Mouse (Mus musculus) embryonic fibroblast, embryonic 13.5 days (primary cell): ENCODE measurements around the gene Itk. TPM values are rescaled to one million over a fixed set of nuclear protein-coding genes. Genes with fewer than 3 reads are reported as not detected.
"Not testable (repeated sequence)": the region's sequence is repeated elsewhere in the genome, so short reads cannot be mapped to it uniquely, and the experiment has no call there.

Experiments
- H3K27ac ChIP-seq: 2 replicates; pipeline ENCODE4 v1.5.1; 2012; ENCODE audit warnings: low read length, control low read depth, inconsistent platforms; ENCODE audit not compliant: insufficient read depth
- H3K4me1 ChIP-seq: 2 replicates; pipeline ENCODE4 v1.6.1; 2011; ENCODE audit warnings: low read length; ENCODE audit not compliant: control insufficient read depth, insufficient read depth
- H3K4me3 ChIP-seq: 2 replicates; pipeline ENCODE4 v1.5.1; 2011; ENCODE audit warnings: mild to moderate bottlenecking, control low read depth, low read length; ENCODE audit not compliant: insufficient read depth
- CTCF ChIP-seq: IDR thresholded peaks from 2 replicates; pipeline ENCODE4 v1.5.1; 2011; ENCODE audit warnings: mild to moderate bottlenecking, control low read depth, low read length, moderate library complexity, borderline replicate concordance; ENCODE audit not compliant: insufficient read depth
- POLR2A ChIP-seq: IDR thresholded peaks from 2 replicates; pipeline ENCODE4 v1.6.1; 2011; ENCODE audit warnings: low read depth, mild to moderate bottlenecking, control low read depth, low read length, moderate library complexity
- polyA plus RNA-seq: library from polyadenylated mRNA; stranded (reverse); fragments of >200 nt; gene quantifications from 2 replicates; pipeline ENCODE4 v1.2.4, GENCODE M21; 2011; ENCODE audit warnings: low read depth; ENCODE audit not compliant: missing spikeins, insufficient read length

The Itk gene
- not detected in 2 replicates for polyA plus RNA-seq

- Histone ChIP-seq H3K4me3 (no peak within 1 kb of the TSS), H3K4me1 (no peaks in the 10 kb centered on the region), H3K27ac (no peak within 1 kb of the TSS)
- TF ChIP-seq CTCF (no peak), POLR2A (no peak)
Measured at GRCm38 (mm10) chr11:46389336-46390117, at the start of gene Itk. Gene Itk, minus strand, starts transcription at chr11:46389515.

GRCm38 (mm10) chr11:46437459-46438000, 48.2 kb upstream of the Itk start:
- TF ChIP-seq POLR2A (no peak), CTCF (no peak)
- Histone ChIP-seq H3K4me3 (peak overlapping the region; percentile 87), H3K27ac (no peak overlapping the region), H3K4me1 (no peaks in the 10 kb centered on the region)

DNA sequence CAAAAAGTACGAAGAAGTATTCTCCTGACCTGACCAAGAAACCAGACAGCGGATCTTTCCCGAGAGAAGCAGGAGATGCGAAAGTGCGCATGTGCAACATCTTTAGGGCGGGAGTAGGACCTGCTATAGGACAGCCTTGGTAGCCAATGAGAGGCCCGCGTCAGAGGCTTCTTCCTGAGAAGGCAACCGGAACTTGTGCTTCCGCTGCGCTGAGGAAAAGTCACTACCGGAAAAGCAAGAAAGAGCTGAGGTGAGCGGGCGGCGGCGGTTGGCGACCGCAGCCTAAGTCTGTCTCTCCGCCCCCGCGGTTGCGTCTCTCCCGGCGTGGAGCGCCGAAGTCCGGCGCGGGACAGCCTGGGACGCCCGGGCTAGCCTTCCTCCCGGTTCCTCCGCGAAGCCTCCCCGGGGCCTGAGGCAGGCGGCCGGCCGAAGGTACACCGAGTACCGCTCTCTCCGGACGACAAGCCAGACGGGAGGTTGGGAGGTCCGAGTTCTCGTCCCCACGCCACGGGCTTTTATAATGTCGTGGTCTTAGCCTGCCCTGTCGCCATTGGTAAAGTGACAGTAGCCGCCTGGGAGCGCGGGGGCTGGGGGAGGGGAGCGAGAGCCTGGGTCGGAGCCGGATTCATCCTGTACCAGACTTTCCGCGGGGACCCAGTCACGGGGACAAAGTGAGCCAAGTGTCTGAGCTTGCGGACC, 47.6 kb upstream of the Itk start, which contains the start of gene Med7:
Med7 (plus strand) TSS at position 166 of the 699 bp plus-strand sequence.
- H3K27ac ChIP-seq: peak within 1 kb of the TSS; percentile 83
- peak within 1 kb of the TSS; percentile 87 for H3K4me3 ChIP-seq
- TF ChIP-seq CTCF: no peak
- TF ChIP-seq POLR2A: peak; percentile 81
- H3K4me1 ChIP-seq: no peaks in the 10 kb centered on the region

- no peak overlapping the region for H3K4me3 ChIP-seq
- TF ChIP-seq POLR2A: no peak
- TF ChIP-seq CTCF: no peak
- H3K27ac ChIP-seq: no peak overlapping the region
- no peaks in the 10 kb centered on the region for H3K4me1 ChIP-seq
Measured at GRCm38 (mm10) chr11:46435363-46435762, 46.0 kb upstream of the Itk start.

GRCm38 (mm10) chr11:46431129-46431528, 41.8 kb upstream of the Itk start:
- no peak overlapping the region for H3K27ac ChIP-seq
- no peak overlapping the region for H3K4me3 ChIP-seq
- TF ChIP-seq CTCF: peak; percentile 57; the same call in 1 of the 2 replicates
- no peak for TF ChIP-seq POLR2A
- H3K4me1 ChIP-seq: no peaks in the 10 kb centered on the region

- Histone ChIP-seq H3K4me1 (no peaks in the 10 kb centered on the region), H3K27ac (no peak overlapping the region)
- TF ChIP-seq POLR2A: no peak
- TF ChIP-seq CTCF: no peak
Measured at GRCm38 (mm10) chr11:46430123-46430522, 40.8 kb upstream of the Itk start.

DNA sequence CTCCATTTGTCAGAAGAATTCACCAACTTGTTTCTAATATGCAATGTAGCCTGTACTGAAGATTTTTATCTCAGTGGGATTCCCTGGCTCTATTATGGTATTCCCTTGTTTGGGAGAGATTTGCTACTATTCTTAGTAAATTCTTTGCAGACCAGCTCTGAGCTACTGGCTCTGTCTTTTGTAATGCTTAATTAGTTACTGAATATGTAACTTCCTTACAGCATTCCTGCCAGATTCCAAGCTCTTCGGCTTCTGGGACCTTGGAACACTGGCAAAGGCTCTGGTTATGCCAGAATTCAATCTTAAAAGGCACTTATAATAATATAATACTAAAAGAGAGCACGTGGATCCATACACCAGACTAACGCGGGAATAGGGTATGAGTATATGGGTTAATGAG, 38.8 kb upstream of the Itk start:
- not testable (repeated sequence) for H3K4me3 ChIP-seq, H3K4me1 ChIP-seq, H3K27ac ChIP-seq

More at GRCm38 (mm10) chr11:46430123-46430522, 40.8 kb upstream of the Itk start:
- H3K4me3 ChIP-seq: no peak overlapping the region

DNA sequence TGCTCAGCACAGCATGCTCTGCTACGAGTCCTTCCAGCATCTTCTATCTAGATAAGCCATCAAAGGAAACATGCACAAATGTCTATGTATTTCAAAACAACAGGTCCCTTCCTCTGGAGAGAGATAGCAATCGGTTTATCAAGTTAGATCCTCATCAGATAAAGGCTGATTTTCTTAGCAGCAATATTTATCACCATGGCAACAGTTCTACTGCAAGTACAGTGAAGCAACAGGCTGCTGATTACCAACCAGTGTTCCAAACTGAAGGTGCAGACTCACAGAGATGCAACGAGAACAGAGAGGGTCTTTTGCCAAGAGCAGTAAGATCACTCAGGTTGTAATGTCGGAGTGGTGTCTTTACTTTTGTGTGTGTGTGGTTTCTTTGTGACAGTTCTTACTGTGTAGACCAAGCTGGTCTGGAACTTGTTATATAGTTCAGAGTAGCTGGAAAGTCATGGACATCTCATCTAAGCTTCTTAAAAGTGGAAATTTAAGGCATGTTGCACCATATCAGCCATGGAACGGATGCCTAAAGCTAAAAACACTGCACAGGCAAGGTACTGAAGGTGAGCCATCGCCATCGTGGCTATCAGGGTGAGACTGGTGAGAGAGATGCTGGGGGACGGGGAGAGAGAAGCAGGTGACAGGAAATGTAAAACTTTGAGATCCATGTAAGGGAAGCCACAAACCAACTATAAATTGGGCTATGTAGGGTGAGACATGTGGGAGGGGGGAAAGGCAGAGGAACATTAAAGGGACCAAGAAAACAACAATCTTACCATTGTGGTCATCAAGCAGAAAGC, 32.0 kb upstream of the Itk start:
- TF ChIP-seq POLR2A (no peak), CTCF (no peak)
- Histone ChIP-seq H3K27ac (no peak overlapping the region), H3K4me3 (no peak overlapping the region), H3K4me1 (no peaks in the 10 kb centered on the region)

DNA sequence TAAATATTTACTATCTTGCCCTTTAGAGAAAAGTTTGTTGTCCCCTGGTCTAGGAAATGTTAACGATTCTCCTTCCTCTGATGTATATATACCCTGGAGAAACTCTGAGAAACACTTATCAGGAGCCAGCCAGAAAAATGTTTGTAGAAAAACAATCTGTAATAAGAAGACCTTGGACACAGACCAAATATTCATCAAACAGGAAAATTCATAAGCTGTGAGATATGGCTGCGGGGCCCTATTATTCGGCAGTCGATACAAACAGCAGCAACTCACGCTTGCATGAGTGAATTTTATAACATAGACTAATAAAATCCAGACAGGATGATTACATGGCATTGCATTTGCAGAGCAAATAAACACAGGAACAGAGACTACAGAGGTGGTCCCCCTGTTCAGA, 29.5 kb upstream of the Itk start:
- Histone ChIP-seq H3K4me3 (no peak overlapping the region), H3K4me1 (no peaks in the 10 kb centered on the region), H3K27ac (no peak overlapping the region)
- TF ChIP-seq CTCF (no peak), POLR2A (no peak)

DNA sequence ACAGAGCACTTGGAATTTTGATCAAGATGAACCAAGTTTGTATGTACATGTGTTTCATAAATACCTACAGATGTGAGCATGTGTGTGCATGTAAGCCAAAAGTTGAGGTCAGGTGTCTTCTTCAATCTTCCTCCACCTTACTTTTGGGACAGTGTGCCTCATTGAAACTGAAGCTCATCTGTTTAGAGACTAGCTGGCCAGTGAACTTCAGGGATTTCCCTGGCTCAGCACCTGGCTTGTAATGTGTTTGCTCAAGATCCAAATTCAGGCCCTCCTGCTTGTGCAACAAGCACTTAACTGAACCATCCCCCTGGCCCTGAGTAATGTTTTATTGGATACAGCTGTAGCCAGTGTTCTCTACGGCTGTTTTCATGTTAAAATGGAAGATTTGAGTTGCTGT, 29.1 kb upstream of the Itk start:
- Histone ChIP-seq H3K27ac (no peak overlapping the region), H3K4me3 (no peak overlapping the region), H3K4me1 (no peaks in the 10 kb centered on the region)
- TF ChIP-seq CTCF: no peak
- no peak for TF ChIP-seq POLR2A
